Mouse (Mus musculus): ENCODE data around the gene Utrn. TPM values are rescaled to one million over a fixed set of nuclear protein-coding genes. Genes with fewer than 3 reads are reported as not detected.

The Utrn gene
- polyA plus RNA-seq, 1 experiment from 2014 or later = 41.2 TPM

GRCm38 (mm10) chr10:12594958-12595357, 274.2 kb downstream of the Utrn start:
- H3K4me1 ChIP-seq = 0 out of 2 replicates have a peak, but pooled peaks cover 4% of the 10 kb centered on the region
- H3K27me3 ChIP-seq = no peaks in the 10 kb centered on the region
- no peak overlapping the region for H3K4me2 ChIP-seq (replicated peaks)
- WGBS = 82% methylated on average over 8 of the region's 8 CpGs
- no peak for ATAC-seq (ENCODE audit: low FRiP score, low read depth)
- no peak overlapping the region for H3K27ac ChIP-seq (replicated peaks)
- no peaks in the 10 kb centered on the region for H3K36me3 ChIP-seq
- H3K4me3 ChIP-seq = no peak overlapping the region
- no peak overlapping the region for H3K9ac ChIP-seq (replicated peaks)
- H3K9me3 ChIP-seq = no peaks in the 10 kb centered on the region

GRCm38 (mm10) chr10:12593071-12593470, 276.1 kb downstream of the Utrn start:
- Histone ChIP-seq H3K9ac (replicated peaks) (no peak overlapping the region), H3K9me3 (no peaks in the 10 kb centered on the region), H3K4me2 (replicated peaks) (no peak overlapping the region), H3K27me3 (no peaks in the 10 kb centered on the region), H3K4me3 (no peak overlapping the region), H3K36me3 (no peaks in the 10 kb centered on the region), H3K4me1 (0 out of 2 replicates have a peak, but pooled peaks cover 4% of the 10 kb centered on the region), H3K27ac (replicated peaks) (no peak overlapping the region)
- ATAC-seq (ENCODE audit: low FRiP score, low read depth) = no peak

GRCm38 (mm10) chr10:12591946-12592345, 277.2 kb downstream of the Utrn start:
- ATAC-seq (ENCODE audit: low FRiP score, low read depth) = no peak
- Histone ChIP-seq H3K27me3 (no peaks in the 10 kb centered on the region), H3K4me2 (replicated peaks) (no peak overlapping the region), H3K36me3 (no peaks in the 10 kb centered on the region), H3K27ac (replicated peaks) (no peak overlapping the region), H3K4me3 (no peak overlapping the region), H3K9me3 (no peaks in the 10 kb centered on the region), H3K9ac (replicated peaks) (no peak overlapping the region), H3K4me1 (0 out of 2 replicates have a peak, but pooled peaks cover 8% of the 10 kb centered on the region)
- WGBS = 63% methylated on average over 5 of the region's 5 CpGs

- WGBS = 89% methylated on average over 7 of the region's 7 CpGs
- Histone ChIP-seq H3K36me3 (no peaks in the 10 kb centered on the region), H3K27ac (replicated peaks) (no peak overlapping the region), H3K4me1 (0 out of 2 replicates have a peak, but pooled peaks cover 4% of the 10 kb centered on the region), H3K9me3 (no peaks in the 10 kb centered on the region), H3K9ac (replicated peaks) (no peak overlapping the region), H3K27me3 (no peaks in the 10 kb centered on the region), H3K4me2 (replicated peaks) (no peak overlapping the region), H3K4me3 (no peak overlapping the region)
- ATAC-seq (ENCODE audit: low FRiP score, low read depth) = no peak
These were observed 281.1 kb downstream of the Utrn start for GRCm38 (mm10) chr10:12588051-12588450.

- 0 out of 2 replicates have a peak overlapping the region, but pooled peaks have one; percentile 2 for H3K27ac ChIP-seq (replicated peaks)
- H3K4me2 ChIP-seq (replicated peaks) = no peak overlapping the region
- H3K4me3 ChIP-seq = no peak overlapping the region
- no peak overlapping the region for H3K9ac ChIP-seq (replicated peaks)
- H3K36me3 ChIP-seq = no peaks in the 10 kb centered on the region
- H3K4me1 ChIP-seq = 0 out of 2 replicates have a peak, but pooled peaks cover 4% of the 10 kb centered on the region
- no peaks in the 10 kb centered on the region for H3K9me3 ChIP-seq
- WGBS = 68% methylated on average over 1 of the region's 1 CpGs
- H3K27me3 ChIP-seq = no peaks in the 10 kb centered on the region
- ATAC-seq (ENCODE audit: low FRiP score, low read depth) = no peak
These were observed 281.8 kb downstream of the Utrn start for GRCm38 (mm10) chr10:12587318-12587717.

GRCm38 (mm10) chr10:12586825-12587224, 282.3 kb downstream of the Utrn start:
- WGBS = 76% methylated on average over 2 of the region's 2 CpGs
- no peak for ATAC-seq (ENCODE audit: low FRiP score, low read depth)
- no peaks in the 10 kb centered on the region for H3K27me3 ChIP-seq
- no peaks in the 10 kb centered on the region for H3K36me3 ChIP-seq
- H3K9ac ChIP-seq (replicated peaks) = no peak overlapping the region
- no peaks in the 10 kb centered on the region for H3K9me3 ChIP-seq
- no peak overlapping the region for H3K27ac ChIP-seq (replicated peaks)
- no peak overlapping the region for H3K4me2 ChIP-seq (replicated peaks)
- H3K4me3 ChIP-seq = no peak overlapping the region
- H3K4me1 ChIP-seq = 0 out of 2 replicates have a peak, but pooled peaks cover 4% of the 10 kb centered on the region

- Histone ChIP-seq H3K36me3 (no peaks in the 10 kb centered on the region), H3K4me3 (no peak overlapping the region), H3K4me2 (replicated peaks) (no peak overlapping the region), H3K9me3 (no peaks in the 10 kb centered on the region), H3K27ac (replicated peaks) (no peak overlapping the region), H3K27me3 (no peaks in the 10 kb centered on the region), H3K4me1 (0 out of 2 replicates have a peak, but pooled peaks cover 4% of the 10 kb centered on the region), H3K9ac (replicated peaks) (no peak overlapping the region)
- WGBS = 71% methylated on average over 1 of the region's 1 CpGs
- ATAC-seq (ENCODE audit: low FRiP score, low read depth) = no peak
These were observed 283.0 kb downstream of the Utrn start for GRCm38 (mm10) chr10:12586200-12586599.

GRCm38 (mm10) chr10:12583473-12583872, 285.7 kb downstream of the Utrn start:
- Histone ChIP-seq H3K4me2 (replicated peaks) (no peak overlapping the region), H3K9me3 (no peaks in the 10 kb centered on the region), H3K36me3 (no peaks in the 10 kb centered on the region), H3K4me3 (no peak overlapping the region), H3K4me1 (0 out of 2 replicates have a peak, but pooled peaks cover 4% of the 10 kb centered on the region), H3K27ac (replicated peaks) (no peak overlapping the region), H3K9ac (replicated peaks) (no peak overlapping the region), H3K27me3 (no peaks in the 10 kb centered on the region)
- ATAC-seq (ENCODE audit: low FRiP score, low read depth) = no peak
- 90% methylated on average over 3 of the region's 3 CpGs for WGBS

GRCm38 (mm10) chr10:12579048-12579447, 290.1 kb downstream of the Utrn start:
- WGBS = 13% methylated on average over 1 of the region's 1 CpGs
- H3K4me3 ChIP-seq = no peak overlapping the region
- H3K27me3 ChIP-seq = no peaks in the 10 kb centered on the region
- H3K9ac ChIP-seq (replicated peaks) = no peak overlapping the region
- H3K27ac ChIP-seq (replicated peaks) = no peak overlapping the region
- H3K9me3 ChIP-seq = no peaks in the 10 kb centered on the region
- no peak for ATAC-seq (ENCODE audit: low FRiP score, low read depth)
- no peaks in the 10 kb centered on the region for H3K36me3 ChIP-seq
- H3K4me1 ChIP-seq = peaks cover 15% of the 10 kb centered on the region
- no peak overlapping the region for H3K4me2 ChIP-seq (replicated peaks)

GRCm38 (mm10) chr10:12575849-12576435, 293.2 kb downstream of the Utrn start:
- Histone ChIP-seq H3K4me3 (no peak overlapping the region), H3K4me1 (peaks cover 27% of the 10 kb centered on the region), H3K9ac (replicated peaks) (no peak overlapping the region), H3K4me2 (replicated peaks) (no peak overlapping the region), H3K27ac (replicated peaks) (no peak overlapping the region), H3K9me3 (no peaks in the 10 kb centered on the region), H3K27me3 (no peaks in the 10 kb centered on the region; the same call in 1 of the 2 replicates), H3K36me3 (no peaks in the 10 kb centered on the region)
- ATAC-seq (ENCODE audit: low FRiP score, low read depth) = no peak
- whole genome bisulfite sequencing = 80% methylated on average over 8 of the region's 8 CpGs

- no peak overlapping the region for H3K27ac ChIP-seq (replicated peaks)
- peaks cover 27% of the 10 kb centered on the region for H3K4me1 ChIP-seq
- no peaks in the 10 kb centered on the region for H3K36me3 ChIP-seq
- peak; percentile 53 for ATAC-seq (ENCODE audit: low FRiP score, low read depth)
- H3K27me3 ChIP-seq = no peaks in the 10 kb centered on the region; the same call in 1 of the 2 replicates
- H3K4me3 ChIP-seq = no peak overlapping the region
- H3K9me3 ChIP-seq = no peaks in the 10 kb centered on the region
- H3K9ac ChIP-seq (replicated peaks) = no peak overlapping the region
- 29% methylated on average over 10 of the region's 10 CpGs for WGBS
- no peak overlapping the region; the same call in 1 of the 2 replicates for H3K4me2 ChIP-seq (replicated peaks)
These were observed 294.4 kb downstream of the Utrn start for GRCm38 (mm10) chr10:12574760-12575159.

GRCm38 (mm10) chr10:12573601-12574000, 295.6 kb downstream of the Utrn start:
- no peak overlapping the region for H3K4me3 ChIP-seq
- peaks cover 27% of the 10 kb centered on the region for H3K4me1 ChIP-seq
- ATAC-seq (ENCODE audit: low FRiP score, low read depth) = no peak
- WGBS = 6% methylated on average over 5 of the region's 6 CpGs
- no peak overlapping the region for H3K27ac ChIP-seq (replicated peaks)
- H3K9me3 ChIP-seq = no peaks in the 10 kb centered on the region
- H3K27me3 ChIP-seq = no peaks in the 10 kb centered on the region; the same call in 1 of the 2 replicates
- peak overlapping the region; percentile 15; the same call in 1 of the 2 replicates for H3K4me2 ChIP-seq (replicated peaks)
- no peaks in the 10 kb centered on the region for H3K36me3 ChIP-seq
- peak overlapping the region; percentile 28; the same call in 1 of the 2 replicates for H3K9ac ChIP-seq (replicated peaks)
